Mouse (Mus musculus): ENCODE measurements at regions not wholly inside any gene's neighbourhood (a gene's known extent, or its start where the extent isn't known, plus 50 kb on each side); places are given as distances from the start of the nearest gene placed in this dataset.

DNA sequence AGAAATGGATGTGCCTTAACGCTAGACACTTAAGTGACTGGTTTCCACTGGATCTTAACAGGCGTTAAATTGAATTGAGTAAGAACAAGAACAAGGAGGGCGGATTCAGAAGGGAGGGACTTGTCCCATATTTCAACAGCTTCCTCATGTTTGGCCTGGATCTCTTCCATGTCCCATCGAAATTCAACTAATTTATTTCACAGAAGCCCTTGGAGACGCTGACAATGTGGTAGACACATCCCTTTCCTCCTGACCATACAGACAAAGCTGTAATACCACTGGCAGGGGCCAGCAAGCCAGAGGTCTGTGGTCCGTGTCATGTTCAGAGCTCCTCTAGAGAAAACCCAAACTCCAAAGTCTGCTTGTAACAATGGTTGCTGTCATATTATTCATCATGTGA is 147.2 kb downstream of the Dact1 start:
- no peak for ATAC-seq (ENCODE audit: insufficient number of reproducible peaks, low FRiP score, low TSS enrichment, low read depth)

DNA sequence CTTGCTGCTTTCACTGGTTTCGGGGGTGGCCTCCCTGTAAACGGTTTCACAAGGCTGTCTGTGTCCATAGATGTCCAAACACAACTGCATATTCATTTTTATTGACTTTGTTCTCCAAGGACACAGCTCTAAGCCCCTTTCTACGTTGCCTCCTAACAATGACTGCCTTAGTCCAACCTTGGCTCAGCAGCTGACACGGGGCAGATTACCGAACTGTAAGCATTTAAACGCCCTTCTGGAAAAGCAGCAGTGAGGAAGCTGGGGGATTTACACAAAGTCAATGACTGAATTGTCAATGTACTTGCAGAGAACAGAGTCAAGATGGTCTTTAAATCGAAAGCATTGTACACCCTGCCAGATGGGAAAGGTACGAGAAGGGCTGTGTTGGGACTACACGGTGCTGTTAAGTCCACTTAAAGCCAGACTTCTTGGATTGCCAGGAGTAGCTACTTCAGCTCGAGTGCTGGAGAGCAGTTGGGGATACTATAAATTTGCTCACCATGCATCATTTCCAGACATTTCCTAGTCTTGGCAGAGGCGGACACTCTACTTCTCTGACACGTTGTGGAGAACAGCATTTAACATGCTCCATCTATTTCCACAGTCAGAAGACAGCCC is 149.0 kb downstream of the Dact1 start:
- 47% methylated on average over 12 of the region's 12 CpGs for WGBS
- H3K36me3 ChIP-seq, result no peaks in the 10 kb centered on the region
- peaks cover 9% of the 10 kb centered on the region for H3K4me1 ChIP-seq
- H3K4me3 ChIP-seq (replicated peaks), result no peak overlapping the region
- peak overlapping the region; percentile 8; the same call in 1 of the 2 replicates for H3K27ac ChIP-seq (replicated peaks)
- H3K9ac ChIP-seq, result no peak overlapping the region
- H3K27me3 ChIP-seq, result 0 out of 2 replicates have a peak, but pooled peaks cover 4% of the 10 kb centered on the region
- no peak overlapping the region for H3K4me2 ChIP-seq (replicated peaks)
- ATAC-seq (ENCODE audit: insufficient number of reproducible peaks, low FRiP score, low TSS enrichment, low read depth), result no peak; the same call in 1 of the 2 replicates
- no peaks in the 10 kb centered on the region for H3K9me3 ChIP-seq (replicated peaks)

More for the DNA sequence above, 147.2 kb downstream of the Dact1 start:
- H3K27me3 ChIP-seq, result 0 out of 2 replicates have a peak, but pooled peaks cover 4% of the 10 kb centered on the region
- H3K27ac ChIP-seq (replicated peaks), result no peak overlapping the region
- H3K36me3 ChIP-seq, result no peaks in the 10 kb centered on the region
- no peak overlapping the region for H3K4me2 ChIP-seq (replicated peaks)
- H3K9ac ChIP-seq, result no peak overlapping the region
- WGBS, result 61% methylated on average over 6 of the region's 6 CpGs
- peaks cover 9% of the 10 kb centered on the region for H3K4me1 ChIP-seq
- no peak overlapping the region for H3K4me3 ChIP-seq (replicated peaks)
- no peaks in the 10 kb centered on the region for H3K9me3 ChIP-seq (replicated peaks)

GRCm38 (mm10) chr12:71460643-71461042 is 151.0 kb downstream of the Dact1 start:
- Histone ChIP-seq H3K4me1 (peaks cover 16% of the 10 kb centered on the region), H3K36me3 (no peaks in the 10 kb centered on the region), H3K4me3 (replicated peaks) (no peak overlapping the region), H3K4me2 (replicated peaks) (no peak overlapping the region), H3K27me3 (0 out of 2 replicates have a peak, but pooled peaks cover 4% of the 10 kb centered on the region), H3K9ac (no peak overlapping the region), H3K9me3 (replicated peaks) (no peaks in the 10 kb centered on the region), H3K27ac (replicated peaks) (no peak overlapping the region)
- ATAC-seq (ENCODE audit: insufficient number of reproducible peaks, low FRiP score, low TSS enrichment, low read depth), result no peak
- 63% methylated on average over 6 of the region's 6 CpGs for WGBS

GRCm38 (mm10) chr12:71467820-71468219 is 158.1 kb downstream of the Dact1 start:
- H3K27ac ChIP-seq (replicated peaks), result no peak overlapping the region; the same call in 1 of the 2 replicates
- WGBS, result 68% methylated on average over 7 of the region's 7 CpGs
- H3K36me3 ChIP-seq, result no peaks in the 10 kb centered on the region

DNA sequence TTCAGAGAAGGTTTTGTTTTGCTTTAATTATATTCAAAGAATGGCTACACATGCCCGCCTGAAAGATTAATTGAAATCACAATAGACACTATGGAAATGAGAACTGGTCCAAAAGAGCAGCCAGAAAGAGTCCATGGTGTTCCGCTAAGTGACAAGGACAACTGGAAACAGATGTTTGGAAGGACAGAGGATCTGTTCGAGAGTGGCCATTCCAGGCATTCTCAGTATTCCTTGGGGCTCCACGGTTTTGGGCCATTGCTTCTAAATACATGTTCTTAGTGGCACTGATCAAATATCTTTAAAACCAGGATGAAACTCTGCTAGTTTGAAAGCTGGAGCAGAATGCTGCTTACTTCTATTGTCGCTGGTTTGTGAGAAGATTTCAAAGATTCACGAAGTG is 158.6 kb downstream of the Dact1 start:
- WGBS, result 40% methylated on average over 6 of the region's 6 CpGs
- H3K27me3 ChIP-seq, result no peaks in the 10 kb centered on the region
- ATAC-seq (ENCODE audit: insufficient number of reproducible peaks, low FRiP score, low TSS enrichment, low read depth), result no peak
- H3K4me1 ChIP-seq, result peaks cover 25% of the 10 kb centered on the region
- no peak overlapping the region for H3K4me3 ChIP-seq (replicated peaks)
- no peak overlapping the region for H3K9ac ChIP-seq
- no peaks in the 10 kb centered on the region for H3K36me3 ChIP-seq
- 0 out of 2 replicates have a peak overlapping the region, but pooled peaks have one; percentile 22 for H3K27ac ChIP-seq (replicated peaks)
- H3K4me2 ChIP-seq (replicated peaks), result no peak overlapping the region
- no peaks in the 10 kb centered on the region for H3K9me3 ChIP-seq (replicated peaks)

More at GRCm38 (mm10) chr12:71467820-71468219, 158.1 kb downstream of the Dact1 start:
- no peak for ATAC-seq (ENCODE audit: insufficient number of reproducible peaks, low FRiP score, low TSS enrichment, low read depth)
- Histone ChIP-seq H3K4me3 (replicated peaks) (no peak overlapping the region), H3K9me3 (replicated peaks) (no peaks in the 10 kb centered on the region), H3K4me2 (replicated peaks) (no peak overlapping the region), H3K27me3 (no peaks in the 10 kb centered on the region), H3K4me1 (peaks cover 23% of the 10 kb centered on the region; the same call in 1 of the 2 replicates), H3K9ac (no peak overlapping the region)

GRCm38 (mm10) chr12:71470983-71471715 is 161.5 kb downstream of the Dact1 start:
- WGBS, result 54% methylated on average over 13 of the region's 13 CpGs

GRCm38 (mm10) chr12:71471720-71472119 is 162.0 kb downstream of the Dact1 start:
- peaks cover 24% of the 10 kb centered on the region for H3K4me1 ChIP-seq
- H3K4me3 ChIP-seq (replicated peaks), result no peak overlapping the region
- H3K9ac ChIP-seq, result no peak overlapping the region
- H3K9me3 ChIP-seq (replicated peaks), result no peaks in the 10 kb centered on the region
- WGBS, result 77% methylated on average over 4 of the region's 4 CpGs
- no peaks in the 10 kb centered on the region for H3K36me3 ChIP-seq
- no peak for ATAC-seq (ENCODE audit: insufficient number of reproducible peaks, low FRiP score, low TSS enrichment, low read depth)
- no peak overlapping the region for H3K4me2 ChIP-seq (replicated peaks)
- H3K27me3 ChIP-seq, result no peaks in the 10 kb centered on the region
- H3K27ac ChIP-seq (replicated peaks), result no peak overlapping the region

More at GRCm38 (mm10) chr12:71470983-71471715, 161.5 kb downstream of the Dact1 start:
- no peak overlapping the region for H3K4me2 ChIP-seq (replicated peaks)
- H3K36me3 ChIP-seq, result no peaks in the 10 kb centered on the region
- no peaks in the 10 kb centered on the region for H3K9me3 ChIP-seq (replicated peaks)
- H3K4me3 ChIP-seq (replicated peaks), result no peak overlapping the region
- no peak overlapping the region for H3K27ac ChIP-seq (replicated peaks)
- ATAC-seq (ENCODE audit: insufficient number of reproducible peaks, low FRiP score, low TSS enrichment, low read depth), result no peak
- no peak overlapping the region for H3K9ac ChIP-seq
- H3K4me1 ChIP-seq, result peaks cover 24% of the 10 kb centered on the region
- no peaks in the 10 kb centered on the region for H3K27me3 ChIP-seq

DNA sequence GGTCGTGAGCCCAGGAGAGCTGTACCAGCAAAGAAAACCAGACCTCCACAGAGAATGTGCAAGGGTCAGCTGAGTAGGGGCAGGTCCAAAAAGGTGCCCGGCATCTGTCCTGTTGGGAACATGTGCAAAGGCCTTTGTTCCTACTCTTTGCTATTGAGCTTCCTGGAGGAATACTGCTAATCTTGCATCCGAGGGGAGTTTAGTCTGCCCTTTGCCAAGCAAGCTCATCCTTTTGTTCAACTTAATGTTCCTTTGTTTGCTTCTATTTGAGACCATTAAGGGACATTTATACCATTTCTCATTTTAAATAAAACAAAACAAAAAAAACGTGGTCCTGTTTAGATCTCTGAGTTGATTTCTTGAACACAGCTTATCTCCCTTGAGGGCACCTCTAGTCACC is 166.6 kb downstream of the Dact1 start:
- 65% methylated on average over 4 of the region's 4 CpGs for WGBS
- ATAC-seq (ENCODE audit: insufficient number of reproducible peaks, low FRiP score, low TSS enrichment, low read depth), result no peak

GRCm38 (mm10) chr12:71477691-71478090 is 168.0 kb downstream of the Dact1 start:
- Histone ChIP-seq H3K27me3 (0 out of 2 replicates have a peak, but pooled peaks cover 5% of the 10 kb centered on the region), H3K4me2 (replicated peaks) (no peak overlapping the region), H3K4me3 (replicated peaks) (no peak overlapping the region), H3K4me1 (peaks cover 29% of the 10 kb centered on the region), H3K27ac (replicated peaks) (no peak overlapping the region), H3K9me3 (replicated peaks) (no peaks in the 10 kb centered on the region), H3K36me3 (no peaks in the 10 kb centered on the region), H3K9ac (no peak overlapping the region)
- no peak for ATAC-seq (ENCODE audit: insufficient number of reproducible peaks, low FRiP score, low TSS enrichment, low read depth)
- WGBS, result 55% methylated on average over 5 of the region's 5 CpGs

More for the DNA sequence above, 166.6 kb downstream of the Dact1 start:
- 0 out of 2 replicates have a peak, but pooled peaks cover 5% of the 10 kb centered on the region for H3K27me3 ChIP-seq
- H3K9me3 ChIP-seq (replicated peaks), result no peaks in the 10 kb centered on the region
- no peak overlapping the region for H3K4me2 ChIP-seq (replicated peaks)
- no peak overlapping the region for H3K4me3 ChIP-seq (replicated peaks)
- peaks cover 23% of the 10 kb centered on the region for H3K4me1 ChIP-seq
- no peak overlapping the region for H3K27ac ChIP-seq (replicated peaks)
- no peak overlapping the region for H3K9ac ChIP-seq
- H3K36me3 ChIP-seq, result no peaks in the 10 kb centered on the region

GRCm38 (mm10) chr12:71481371-71481770 is 171.7 kb downstream of the Dact1 start:
- H3K27ac ChIP-seq (replicated peaks), result peak overlapping the region; percentile 69
- no peak overlapping the region for H3K4me3 ChIP-seq (replicated peaks)
- no peaks in the 10 kb centered on the region for H3K9me3 ChIP-seq (replicated peaks)
- ATAC-seq (ENCODE audit: insufficient number of reproducible peaks, low FRiP score, low TSS enrichment, low read depth), result peak; percentile 25; the same call in 1 of the 2 replicates
- H3K36me3 ChIP-seq, result no peaks in the 10 kb centered on the region
- no peak overlapping the region for H3K9ac ChIP-seq
- no peak overlapping the region for H3K4me2 ChIP-seq (replicated peaks)
- H3K4me1 ChIP-seq, result peaks cover 30% of the 10 kb centered on the region
- 35% methylated on average over 6 of the region's 6 CpGs for WGBS
- H3K27me3 ChIP-seq, result 0 out of 2 replicates have a peak, but pooled peaks cover 5% of the 10 kb centered on the region

GRCm38 (mm10) chr12:71481899-71482593 is 172.4 kb downstream of the Dact1 start:
- Histone ChIP-seq H3K9me3 (replicated peaks) (no peaks in the 10 kb centered on the region), H3K4me3 (replicated peaks) (no peak overlapping the region), H3K4me1 (peaks cover 30% of the 10 kb centered on the region), H3K4me2 (replicated peaks) (no peak overlapping the region), H3K27ac (replicated peaks) (peak overlapping the region; percentile 69), H3K36me3 (no peaks in the 10 kb centered on the region), H3K27me3 (0 out of 2 replicates have a peak, but pooled peaks cover 5% of the 10 kb centered on the region), H3K9ac (no peak overlapping the region)
- WGBS, result 15% methylated on average over 9 of the region's 9 CpGs
- peak; percentile 66 for ATAC-seq (ENCODE audit: insufficient number of reproducible peaks, low FRiP score, low TSS enrichment, low read depth)
